Mouse (Mus musculus): ENCODE measurements around the gene Dhrs4.

DNA sequence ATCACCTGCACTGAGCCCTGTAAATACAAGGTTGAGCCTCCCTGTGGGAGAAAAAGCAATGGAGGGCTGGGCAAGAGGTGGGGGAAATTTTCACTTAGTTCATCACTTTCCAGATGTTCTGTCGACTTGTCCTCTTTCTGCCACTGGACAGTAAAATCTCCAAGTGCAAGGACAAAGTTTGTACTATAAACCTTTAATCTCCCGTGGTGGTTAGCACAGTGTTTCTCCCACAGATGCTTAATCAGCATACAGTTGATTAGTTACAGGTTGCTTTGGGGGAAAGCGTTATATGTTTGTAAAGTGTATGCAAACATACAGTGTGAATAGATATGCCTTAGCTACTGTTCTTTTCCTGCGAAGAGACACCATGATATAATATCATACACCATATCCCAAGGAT, 12.1 kb upstream of the Dhrs4 start:
- TF ChIP-seq POLR2A (IDR thresholded peaks at IDR 0.05; ENCODE audit: low read depth, low read length), result no peak
- no peak for TF ChIP-seq CTCF (IDR thresholded peaks at IDR 0.05; ENCODE audit: extremely low read depth, insufficient read length, insufficient replicate concordance, low read depth, low read length)
